24 mouse cellular contexts compared by ENCODE assay signal in genomic region chr3:93504536-93505189, GRCm38 (mm10). TPM values are rescaled to one million over a fixed set of nuclear protein-coding genes. Genes with fewer than 3 reads are reported as not detected.
A peak's percentile ranks its signal among the peaks of the same experiment; 100 is the strongest.
DNase-seq lines count a peak whose midpoint lies in the region; ATAC-seq and TF ChIP-seq lines count a peak whose summit lies in the region.
"Had no signal": no experiment of that assay in that cellular context is flagged by ENCODE, and none has a peak within 500 bp of the region (broad histone marks: within the 10 kb centered on the region; RNA-seq: fewer than 3 reads in every experiment).

No protein-coding gene starts in this region.

- ATAC-seq in frontal cortex, adult (ENCODE audit: low TSS enrichment) = peak; percentile 50
- ATAC-seq in midbrain, postnatal 0 days (ENCODE audit: low FRiP score) = no peak
- ATAC-seq in midbrain, embryonic 16.5 days = no peak
- ATAC-seq: midbrain, embryonic 13.5 days had no signal

- no peak overlapping the region for H3K9ac ChIP-seq in midbrain, postnatal 0 days (replicated peaks; ENCODE audit: low read length, poor library complexity, severe bottlenecking)
- no peak overlapping the region for H3K9ac ChIP-seq in midbrain, embryonic 16.5 days (ENCODE audit: low read depth, low read length)
- H3K9ac ChIP-seq: midbrain, embryonic 13.5 days had no signal

- H3K27me3 ChIP-seq in midbrain, postnatal 0 days (ENCODE audit: insufficient read depth, low read length) = no peaks in the 10 kb centered on the region
- no peaks in the 10 kb centered on the region for H3K27me3 ChIP-seq in midbrain, embryonic 16.5 days (ENCODE audit: control insufficient read depth, insufficient read depth, low read depth, low read length)
- H3K27me3 ChIP-seq: midbrain, embryonic 13.5 days had no signal

- 75% methylated on average over 7 of the region's 7 CpGs for WGBS in midbrain, postnatal 0 days
- WGBS in midbrain, embryonic 16.5 days = 78% methylated on average over 7 of the region's 7 CpGs

- TF ChIP-seq CTCF in midbrain, postnatal 0 days (IDR thresholded peaks at IDR 0.05) = no peak
- TF ChIP-seq CTCF in layer of hippocampus, adult 2 months (conservative IDR thresholded peaks at IDR 0.05) = no peak

- peaks cover 6% of the 10 kb centered on the region; the same call in 1 of the 2 replicates for H3K9me3 ChIP-seq in midbrain, postnatal 0 days (ENCODE audit: low read length)
- H3K9me3 ChIP-seq in midbrain, embryonic 16.5 days (replicated peaks; ENCODE audit: control insufficient read depth, low read length, poor library complexity, severe bottlenecking) = peaks cover 4% of the 10 kb centered on the region
- H3K9me3 ChIP-seq: limb, embryonic 10.5 days; midbrain, embryonic 13.5 days had no signal

- H3K4me1 ChIP-seq in midbrain, postnatal 0 days (ENCODE audit: insufficient read depth, low read length) = no peaks in the 10 kb centered on the region
- no peaks in the 10 kb centered on the region for H3K4me1 ChIP-seq in midbrain, embryonic 16.5 days (ENCODE audit: control insufficient read depth, insufficient read depth, low read length)
- H3K4me1 ChIP-seq: limb, embryonic 10.5 days; midbrain, embryonic 13.5 days had no signal

- no peak overlapping the region for H3K4me2 ChIP-seq in midbrain, postnatal 0 days (ENCODE audit: low read depth, low read length, poor library complexity, severe bottlenecking)
- no peak overlapping the region for H3K4me2 ChIP-seq in midbrain, embryonic 16.5 days (ENCODE audit: low read length)
- H3K4me2 ChIP-seq: midbrain, embryonic 13.5 days had no signal

- no peak for DNase-seq in frontal cortex, postnatal 25 days (ENCODE audit: low spot score in 2 of 2)
- peak; percentile 24 for DNase-seq in midbrain, postnatal 0 days (ENCODE audit: low spot score)
- DNase-seq in brain, adult 2 months (ENCODE audit: low read depth, low spot score) = peak; percentile 14
- DNase-seq in telencephalon, adult 2 months (ENCODE audit: low read depth, low spot score) = peak; percentile 5
- no peak for DNase-seq in layer of hippocampus, adult 2 months (ENCODE audit: low spot score in 2 of 2)
- DNase-seq: cerebellum, postnatal 10 days; gastrocnemius, postnatal 25 days; kidney, adult 8-10 months; kidney, postnatal 14 days; lung, adult 18-20 months; thymus, postnatal 25 days had no signal

- H3K27ac ChIP-seq in midbrain, postnatal 0 days (ENCODE audit: low read depth, low read length) = no peak overlapping the region
- H3K27ac ChIP-seq in midbrain, embryonic 16.5 days (ENCODE audit: low read length) = no peak overlapping the region
- H3K27ac ChIP-seq in layer of hippocampus, adult 2 months = no peak overlapping the region
- H3K27ac ChIP-seq: forebrain, embryonic 10.5 days; left cerebral cortex, adult 2 months; limb, embryonic 10.5 days; macrophage; midbrain, embryonic 13.5 days had no signal

- H3K36me3 ChIP-seq in midbrain, postnatal 0 days (ENCODE audit: insufficient read depth, low read length) = no peaks in the 10 kb centered on the region
- no peaks in the 10 kb centered on the region for H3K36me3 ChIP-seq in midbrain, embryonic 16.5 days (ENCODE audit: control insufficient read depth, insufficient read depth, low read length)
- H3K36me3 ChIP-seq: forebrain, embryonic 10.5 days; limb, embryonic 10.5 days; midbrain, embryonic 13.5 days had no signal

- no peak overlapping the region for H3K4me3 ChIP-seq in midbrain, postnatal 0 days (ENCODE audit: low read depth, low read length)
- no peak overlapping the region for H3K4me3 ChIP-seq in midbrain, embryonic 16.5 days (ENCODE audit: low read depth, low read length)
- no peak overlapping the region for H3K4me3 ChIP-seq in layer of hippocampus, adult 2 months
- H3K4me3 ChIP-seq: forebrain, embryonic 10.5 days; left cerebral cortex, adult 2 months; limb, embryonic 10.5 days; midbrain, embryonic 13.5 days had no signal

RNA-seq across cellular contexts. Expression of gene S100a11, which starts 15.6 kb away (rescaled TPM):
- 10.3 and 11.0 TPM in 2 replicates for total RNA-seq in midbrain, postnatal 0 days (2014; rRNA removed)
- polyA plus RNA-seq in midbrain, postnatal 0 days (2015; fragmentation: Nextera tagmentation; extraction: Ambion mirVana) = 183 and 200 TPM in 2 replicates
- 135 and 141 TPM in 2 replicates for polyA plus RNA-seq in midbrain, embryonic 16.5 days (2015; fragmentation: Nextera tagmentation; extraction: Ambion mirVana)
- 1 to 10 TPM; 6.8 to 7.4 TPM for total RNA-seq in layer of hippocampus, adult 2 months (2021)

RNA-seq across cellular contexts. Expression of gene Tchhl1, which starts 36.1 kb away (rescaled TPM):
- not detected in 2 replicates for total RNA-seq in midbrain, postnatal 0 days (2014; rRNA removed)
- not detected in 2 replicates for polyA plus RNA-seq in midbrain, postnatal 0 days (2015; fragmentation: Nextera tagmentation; extraction: Ambion mirVana)
- polyA plus RNA-seq in midbrain, embryonic 16.5 days (2015; fragmentation: Nextera tagmentation; extraction: Ambion mirVana) = not detected in 2 replicates
- total RNA-seq in layer of hippocampus, adult 2 months (2021) = not detected
- total RNA-seq: gastrocnemius, postnatal 25 days; heart, adult 8-10 months; hematopoietic stem cell, adult 5-6 weeks; layer of hippocampus, adult 8-10 months; left cerebral cortex, adult 2 months; liver, adult 2 months had no signal
- polyA plus RNA-seq: forebrain, embryonic 10.5 days; heart, embryonic 16.5 days; intestine, embryonic 14.5 days; limb, embryonic 10.5 days; liver, adult 2 months; macrophage; midbrain, embryonic 13.5 days had no signal

RNA-seq across cellular contexts. Expression of gene S100a10, which starts 50.2 kb away (rescaled TPM):
- total RNA-seq in midbrain, postnatal 0 days (2014; rRNA removed) = 68.9 and 74.5 TPM in 2 replicates
- 134 and 136 TPM in 2 replicates for polyA plus RNA-seq in midbrain, postnatal 0 days (2015; fragmentation: Nextera tagmentation; extraction: Ambion mirVana)
- polyA plus RNA-seq in midbrain, embryonic 16.5 days (2015; fragmentation: Nextera tagmentation; extraction: Ambion mirVana) = 87.0 and 107 TPM in 2 replicates
- 10 to 100 TPM; 18.7 to 23.6 TPM for total RNA-seq in layer of hippocampus, adult 2 months (2021)

Comparison
In these comparisons a context has a peak if more than half of its experiments do, and no peak if none do; other contexts are left out.
1. DNase-seq: peak in midbrain, postnatal 0 days (single experiment), brain, adult 2 months (single experiment) and telencephalon, adult 2 months (single experiment); none in frontal cortex, postnatal 25 days (0 of 2) and layer of hippocampus, adult 2 months (0 of 2).